Mouse (Mus musculus) cerebellum, adult 11 months (tissue): Measurements from ENCODE around the gene Il17re.

Experiments used
- DNase-seq: peaks from one replicate; pipeline ENCODE4 v3.0.0; 2022

The Il17re gene

GRCm38 (mm10) chr6:113492101-113492864 lies 34.0 kb downstream of the Il17re start:
- DNase-seq = no peak

- no peak for DNase-seq
Observed at GRCm38 (mm10) chr6:113494258-113494788, 36.0 kb downstream of the Il17re start.

GRCm38 (mm10) chr6:113495071-113495675 lies 36.9 kb downstream of the Il17re start:
- DNase-seq = no peak

- DNase-seq = no peak
Observed at GRCm38 (mm10) chr6:113499346-113499745, 41.1 kb downstream of the Il17re start.

GRCm38 (mm10) chr6:113501388-113502084 lies 43.3 kb downstream of the Il17re start, which contains the start of gene Prrt3:
TSS of gene Prrt3 (minus strand) at chr6:113501931.
- DNase-seq = peak; percentile 79

- no peak for DNase-seq
Observed at GRCm38 (mm10) chr6:113502801-113503200, 44.5 kb downstream of the Il17re start.

GRCm38 (mm10) chr6:113505689-113506088 lies 47.4 kb downstream of the Il17re start:
- DNase-seq = no peak

GRCm38 (mm10) chr6:113507130-113507529 lies 48.8 kb downstream of the Il17re start:
- no peak for DNase-seq

- no peak for DNase-seq
Observed at GRCm38 (mm10) chr6:113508272-113508946, 50.1 kb downstream of the Il17re start.

GRCm38 (mm10) chr6:113508947-113509280 lies 50.6 kb downstream of the Il17re start:
- DNase-seq = peak; percentile 73

GRCm38 (mm10) chr6:113513944-113514343 lies 55.7 kb downstream of the Il17re start:
- DNase-seq = no peak

GRCm38 (mm10) chr6:113514600-113514999 lies 56.3 kb downstream of the Il17re start:
- no peak for DNase-seq

- DNase-seq = no peak
Observed at GRCm38 (mm10) chr6:113517434-113518080, 59.3 kb downstream of the Il17re start.
